Mouse (Mus musculus) CH12.LX (cell line): Measurements from ENCODE around the gene Zxdc.

ENCODE experiments used
- CTCF ChIP-seq, 2 experiments: IDR thresholded peaks in 1 of 2; conservative IDR thresholded peaks in 1 of 2; 2 replicates each; pipeline ENCODE4 v1.5.1; 2011 to 2012; ENCODE audit warnings: low read depth in 2 of 2, low read length in 2 of 2, improper control_type of control experiment in 1 of 2, inconsistent platforms in 1 of 2, mild to moderate bottlenecking in 1 of 2, moderate library complexity in 1 of 2
- KAT2A ChIP-seq: IDR thresholded peaks from 2 replicates; pipeline ENCODE4 v1.6.1; 2012; ENCODE audit warnings: low read length, improper control_type of control experiment, inconsistent platforms; ENCODE audit not compliant: insufficient replicate concordance
- POLR2A ChIP-seq: IDR thresholded peaks from 2 replicates; pipeline ENCODE4 v1.6.1; 2011; ENCODE audit warnings: low read depth, mild to moderate bottlenecking, improper control_type of control experiment, low read length

DNA sequence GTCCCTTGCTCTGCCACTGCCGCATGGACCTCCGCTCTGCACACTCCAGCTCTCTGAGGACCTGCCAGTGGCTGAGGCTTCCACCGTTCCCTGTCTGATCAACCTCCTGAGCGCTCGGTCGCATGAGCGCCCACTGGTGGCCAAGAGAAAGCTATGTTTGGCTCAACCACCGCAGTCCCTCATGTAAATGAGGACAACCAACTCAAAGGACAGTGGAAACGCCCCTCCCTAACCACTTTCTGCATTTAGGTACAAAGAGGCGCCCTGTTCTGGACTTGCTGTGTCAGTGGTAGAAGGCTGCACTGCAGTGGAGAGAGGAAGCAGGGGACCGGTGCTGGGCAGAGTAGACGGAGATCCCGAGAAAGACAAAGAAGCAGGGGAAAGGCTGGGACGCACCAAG, 53.3 kb downstream of the Zxdc start:
- TF ChIP-seq KAT2A, result no peak
- peak; percentile 63 to 79 for TF ChIP-seq CTCF (conservative IDR thresholded peaks at IDR 0.05 in 1 of 2, IDR thresholded peaks at IDR 0.05 in 1 of 2; ENCODE audit: low read depth in 2 of 2, low read length in 2 of 2)
- TF ChIP-seq POLR2A, result no peak
